Comparison of ENCODE assay signal across 8 mouse cellular contexts in genomic region chr11:98776843-98777590, GRCm38 (mm10). TPM values are rescaled to one million over a fixed set of nuclear protein-coding genes. Genes with fewer than 3 reads are reported as not detected.
A peak's percentile ranks its signal among the peaks of the same experiment; 100 is the strongest.
DNase-seq lines count a peak whose midpoint lies in the region; ATAC-seq and TF ChIP-seq lines count a peak whose summit lies in the region.

No protein-coding gene starts in this region.

- ATAC-seq in intestine, embryonic 14.5 days (replicated peaks; ENCODE audit: low FRiP score, low TSS enrichment, low read depth), result no peak
- no peak for ATAC-seq in liver, embryonic 15.5 days (ENCODE audit: insufficient read depth)

- H3K4me3 ChIP-seq in intestine, embryonic 14.5 days (ENCODE audit: low read depth, low read length), result no peak overlapping the region; the same call in 1 of the 2 replicates
- H3K4me3 ChIP-seq in liver, embryonic 15.5 days (replicated peaks), result no peak overlapping the region
- no peak overlapping the region for H3K4me3 ChIP-seq in olfactory bulb, adult 2 months (ENCODE audit: insufficient read depth, low read depth, low read length)

- DNase-seq in 3T3-L1 (ENCODE audit: low read depth, low spot score), result peak; percentile 67
- DNase-seq in adrenal gland, postnatal 25 days, result peak; percentile 55
- peak; percentile 40 for DNase-seq in gastrocnemius, postnatal 10 days
- no peak for DNase-seq in intestine, embryonic 14.5 days (ENCODE audit: low spot score)
- no peak for DNase-seq in thymus, postnatal 14 days
- no peak for DNase-seq in cerebellum, adult 11 months

- H3K9ac ChIP-seq in intestine, embryonic 14.5 days (ENCODE audit: low read length), result peak overlapping the region; percentile 37
- no peak overlapping the region for H3K9ac ChIP-seq in liver, embryonic 15.5 days

- H3K4me1 ChIP-seq in intestine, embryonic 14.5 days (replicated peaks; ENCODE audit: control insufficient read depth, insufficient read depth, low read length), result peaks cover 58% of the 10 kb centered on the region
- H3K4me1 ChIP-seq in liver, embryonic 15.5 days (replicated peaks), result peaks cover 66% of the 10 kb centered on the region
- peaks cover 32% of the 10 kb centered on the region for H3K4me1 ChIP-seq in olfactory bulb, adult 2 months (ENCODE audit: control insufficient read depth, insufficient read depth, low read length)

- WGBS in intestine, embryonic 14.5 days, result 8% methylated on average over 9 of the region's 9 CpGs
- WGBS in liver, embryonic 15.5 days (ENCODE audit: insufficient replicate concordance), result 10% methylated on average over 9 of the region's 9 CpGs
- 37% methylated on average over 9 of the region's 9 CpGs for WGBS in olfactory bulb, adult 2 months

- no peaks in the 10 kb centered on the region for H3K27me3 ChIP-seq in intestine, embryonic 14.5 days (replicated peaks; ENCODE audit: control insufficient read depth, insufficient read depth, low read length)
- no peaks in the 10 kb centered on the region for H3K27me3 ChIP-seq in liver, embryonic 15.5 days

- peak overlapping the region; percentile 93 for H3K27ac ChIP-seq in intestine, embryonic 14.5 days (ENCODE audit: low read depth)
- peak overlapping the region; percentile 78 for H3K27ac ChIP-seq in liver, embryonic 15.5 days (replicated peaks)
- H3K27ac ChIP-seq in olfactory bulb, adult 2 months (ENCODE audit: insufficient read depth, low read depth, low read length), result 0 out of 2 replicates have a peak overlapping the region, but pooled peaks have one; percentile 31

- no peaks in the 10 kb centered on the region for H3K9me3 ChIP-seq in intestine, embryonic 14.5 days (ENCODE audit: control insufficient read depth, low read length)
- no peaks in the 10 kb centered on the region for H3K9me3 ChIP-seq in liver, embryonic 15.5 days (replicated peaks)

- H3K4me2 ChIP-seq in intestine, embryonic 14.5 days (ENCODE audit: low read length), result peak overlapping the region; percentile 84
- H3K4me2 ChIP-seq in liver, embryonic 15.5 days, result peak overlapping the region; percentile 80

- no peak for TF ChIP-seq CTCF in olfactory bulb, adult 2 months (IDR thresholded peaks at IDR 0.05; ENCODE audit: insufficient read depth, low read depth, low read length)

- TF ChIP-seq POLR2A in olfactory bulb, adult 2 months (IDR thresholded peaks at IDR 0.05; ENCODE audit: insufficient read depth, low read depth, low read length), result no peak

- H3K36me3 ChIP-seq in intestine, embryonic 14.5 days (ENCODE audit: control insufficient read depth, insufficient read depth, low read length), result no peaks in the 10 kb centered on the region
- H3K36me3 ChIP-seq in liver, embryonic 15.5 days (replicated peaks), result no peaks in the 10 kb centered on the region

RNA-seq across cellular contexts. Expression of gene Nr1d1, which starts 1.9 kb away (rescaled TPM):
- total RNA-seq in adrenal gland, postnatal 25 days (2021), result 234 and 238 TPM in 2 replicates
- total RNA-seq in gastrocnemius, postnatal 10 days (2021), result 10 to 100 TPM; 42.4 to 58.7 TPM
- 2.5 and 2.8 TPM in 2 replicates for polyA plus RNA-seq in intestine, embryonic 14.5 days (2014; fragmentation: Nextera tagmentation; extraction: Ambion mirVana)
- 0.63 and 0.85 TPM in 2 replicates for polyA plus RNA-seq in liver, embryonic 15.5 days (2015; fragmentation: Nextera tagmentation; extraction: Ambion mirVana)
- polyA plus RNA-seq in olfactory bulb, adult 2 months (2012; ENCODE audit: insufficient read depth, insufficient read length, low replicate concordance, missing spikeins), result not detected in 2 replicates

RNA-seq across cellular contexts. Expression of gene Msl1, which starts 18.3 kb away (rescaled TPM):
- total RNA-seq in adrenal gland, postnatal 25 days (2021), result 109 and 113 TPM in 2 replicates
- 10 to 100 TPM; 62.6 to 74.1 TPM for total RNA-seq in gastrocnemius, postnatal 10 days (2021)
- polyA plus RNA-seq in intestine, embryonic 14.5 days (2014; fragmentation: Nextera tagmentation; extraction: Ambion mirVana), result 17.5 and 19.1 TPM in 2 replicates
- 5.2 and 5.8 TPM in 2 replicates for polyA plus RNA-seq in liver, embryonic 15.5 days (2015; fragmentation: Nextera tagmentation; extraction: Ambion mirVana)
- polyA plus RNA-seq in olfactory bulb, adult 2 months (2012; ENCODE audit: insufficient read depth, insufficient read length, low replicate concordance, missing spikeins), result 206 and 252 TPM in 2 replicates

RNA-seq across cellular contexts. Expression of gene Casc3, which starts 27.7 kb away (rescaled TPM):
- total RNA-seq in adrenal gland, postnatal 25 days (2021), result 37.2 and 41.5 TPM in 2 replicates
- 10 to 100 TPM; 19.1 to 26.2 TPM for total RNA-seq in gastrocnemius, postnatal 10 days (2021)
- 34.5 and 37.3 TPM in 2 replicates for polyA plus RNA-seq in intestine, embryonic 14.5 days (2014; fragmentation: Nextera tagmentation; extraction: Ambion mirVana)
- 14.4 and 16.2 TPM in 2 replicates for polyA plus RNA-seq in liver, embryonic 15.5 days (2015; fragmentation: Nextera tagmentation; extraction: Ambion mirVana)
- not detected in 2 replicates for polyA plus RNA-seq in olfactory bulb, adult 2 months (2012; ENCODE audit: insufficient read depth, insufficient read length, low replicate concordance, missing spikeins)

RNA-seq across cellular contexts. Expression of gene Thra, which starts 36.6 kb away (rescaled TPM):
- 82.5 and 89.4 TPM in 2 replicates for total RNA-seq in adrenal gland, postnatal 25 days (2021)
- 100 to 1,000 TPM; 149 to 169 TPM for total RNA-seq in gastrocnemius, postnatal 10 days (2021)
- 60.7 and 63.8 TPM in 2 replicates for polyA plus RNA-seq in intestine, embryonic 14.5 days (2014; fragmentation: Nextera tagmentation; extraction: Ambion mirVana)
- polyA plus RNA-seq in liver, embryonic 15.5 days (2015; fragmentation: Nextera tagmentation; extraction: Ambion mirVana), result 7.2 and 7.6 TPM in 2 replicates
- polyA plus RNA-seq in olfactory bulb, adult 2 months (2012; ENCODE audit: insufficient read depth, insufficient read length, low replicate concordance, missing spikeins), result 251 and 495 TPM in 2 replicates

RNA-seq across cellular contexts. Expression of gene Med24, which starts 47.8 kb away (rescaled TPM):
- 40.9 and 61.5 TPM in 2 replicates for total RNA-seq in adrenal gland, postnatal 25 days (2021)
- total RNA-seq in gastrocnemius, postnatal 10 days (2021), result 10 to 100 TPM; 47.8 to 52.5 TPM
- polyA plus RNA-seq in intestine, embryonic 14.5 days (2014; fragmentation: Nextera tagmentation; extraction: Ambion mirVana), result 43.0 and 48.0 TPM in 2 replicates
- polyA plus RNA-seq in liver, embryonic 15.5 days (2015; fragmentation: Nextera tagmentation; extraction: Ambion mirVana), result 24.2 and 27.7 TPM in 2 replicates
- polyA plus RNA-seq in olfactory bulb, adult 2 months (2012; ENCODE audit: insufficient read depth, insufficient read length, low replicate concordance, missing spikeins), result not detected in 2 replicates

Comparison
In these comparisons a context has a peak if more than half of its experiments do, and no peak if none do; other contexts are left out.
1. DNase-seq: peak in 3T3-L1 (single experiment), adrenal gland, postnatal 25 days (single experiment) and gastrocnemius, postnatal 10 days (single experiment); none in intestine, embryonic 14.5 days (single experiment), thymus, postnatal 14 days (single experiment) and cerebellum, adult 11 months (single experiment).
2. H3K27ac ChIP-seq: peak in every context shown above with its lines; median percentile 93 in intestine, embryonic 14.5 days; 78 in liver, embryonic 15.5 days; 31 in olfactory bulb, adult 2 months.
3. RNA of gene Msl1, which starts 18.3 kb away (polyA plus RNA-seq): 206 to 252 TPM in olfactory bulb, adult 2 months; 17.5 to 19.1 TPM in intestine, embryonic 14.5 days and 5.2 to 5.8 TPM in liver, embryonic 15.5 days; every median in the first group is over 10 times any median in the second.